Mouse (Mus musculus) naive thymus-derived CD4-positive, alpha-beta T cell, adult 2 months (primary cell): ENCODE results near the gene Umodl1.
A peak's percentile ranks its signal among the peaks of the same experiment; 100 is the strongest.

Experiments used
- DNase-seq: peaks from one replicate; pipeline ENCODE4 v3.0.0-alpha.2; 2011; ENCODE audit warnings: low read depth

Umodl1 gene

GRCm38 (mm10) chr17:30954340-30954739, at the start of gene Umodl1:
Gene Umodl1, plus strand, starts transcription at chr17:30954640.
- no peak for DNase-seq

DNA sequence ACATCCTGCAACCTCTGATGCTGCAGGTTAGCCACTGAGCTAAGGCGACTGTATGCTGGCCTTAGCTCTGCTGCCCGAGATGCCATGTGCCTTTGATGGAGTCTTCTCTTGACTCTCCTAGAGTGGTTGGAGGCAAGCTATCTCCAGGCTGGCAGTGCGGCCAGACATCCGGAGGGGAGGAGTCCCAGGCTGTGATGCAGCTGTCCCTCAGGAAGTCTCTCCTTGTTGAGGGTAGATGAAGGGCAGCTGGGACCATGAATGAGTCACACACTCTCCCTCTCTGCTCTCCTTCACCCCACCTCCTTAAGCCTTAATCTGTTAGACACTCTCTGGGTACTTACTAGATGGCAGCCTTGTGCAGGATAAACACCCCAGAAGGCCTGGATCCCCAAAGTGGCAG, 46.9 kb upstream of the Umodl1 start:
- no peak for DNase-seq

DNA sequence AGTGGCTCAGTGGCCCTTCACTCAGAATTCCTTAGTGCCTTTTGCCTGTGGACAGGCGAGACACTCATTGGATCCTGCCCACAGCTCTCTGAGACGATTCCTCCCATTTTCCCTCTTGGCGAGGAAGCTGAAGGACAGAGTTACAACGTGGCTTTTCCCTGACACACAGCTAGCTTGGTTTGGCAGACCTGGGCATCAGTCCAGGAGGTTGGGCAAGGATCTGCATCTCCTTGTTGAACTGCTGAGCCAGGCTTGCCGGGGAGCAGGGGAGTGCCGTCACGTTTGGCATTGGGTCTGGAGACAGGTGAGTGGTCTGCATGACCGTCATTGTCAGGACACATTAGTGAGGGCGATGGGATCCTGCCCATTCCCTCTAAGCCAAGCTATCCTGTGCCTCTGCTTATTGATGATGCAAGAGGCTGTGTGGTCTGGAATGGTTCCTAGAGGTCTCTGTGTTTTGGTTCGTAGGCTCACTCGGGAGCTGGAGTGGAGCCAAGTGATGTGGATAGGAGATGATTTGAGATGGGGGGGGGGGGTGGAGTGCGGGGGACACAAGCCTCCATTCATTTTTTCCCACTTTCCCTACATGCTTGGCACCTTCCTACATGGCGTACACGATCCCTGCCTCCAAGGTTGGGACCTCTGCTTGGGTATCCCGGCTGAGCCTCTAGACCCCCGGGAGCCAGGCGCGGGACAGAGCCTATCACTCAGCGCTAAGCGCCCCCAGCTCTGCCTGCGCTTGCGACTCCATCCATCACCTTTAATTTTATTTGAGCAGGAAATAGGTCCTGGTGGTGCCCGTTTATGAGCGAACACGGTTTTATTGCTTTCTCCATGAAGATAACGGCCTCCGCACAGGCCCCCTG, 43.3 kb upstream of the Umodl1 start:
- DNase-seq: no peak

GRCm38 (mm10) chr17:30911732-30912088, 42.7 kb upstream of the Umodl1 start:
- no peak for DNase-seq

- no peak for DNase-seq
Measured at GRCm38 (mm10) chr17:30912536-30912935, 41.9 kb upstream of the Umodl1 start.

DNA sequence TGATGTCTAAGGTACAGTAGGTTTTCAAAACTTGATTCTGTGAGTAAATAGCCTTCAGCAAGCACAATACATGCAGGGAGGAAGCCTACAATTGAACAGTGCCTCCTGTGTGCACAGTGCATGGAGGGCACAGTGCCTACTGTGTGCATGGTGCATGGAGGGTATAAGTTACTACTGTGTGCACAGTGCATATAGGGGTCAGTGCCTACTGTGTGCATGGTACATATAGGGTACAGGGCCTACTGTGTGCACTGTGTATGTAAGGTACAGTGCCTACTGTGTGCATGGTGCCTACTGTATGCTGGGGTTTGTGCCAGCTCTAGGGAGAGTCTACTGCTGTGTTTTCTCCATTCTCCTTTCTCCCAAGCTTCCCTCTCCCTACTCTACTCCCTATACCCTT, 40.2 kb upstream of the Umodl1 start:
- DNase-seq: no peak

- DNase-seq: no peak
Measured at GRCm38 (mm10) chr17:30923566-30923965, 30.9 kb upstream of the Umodl1 start.

DNA sequence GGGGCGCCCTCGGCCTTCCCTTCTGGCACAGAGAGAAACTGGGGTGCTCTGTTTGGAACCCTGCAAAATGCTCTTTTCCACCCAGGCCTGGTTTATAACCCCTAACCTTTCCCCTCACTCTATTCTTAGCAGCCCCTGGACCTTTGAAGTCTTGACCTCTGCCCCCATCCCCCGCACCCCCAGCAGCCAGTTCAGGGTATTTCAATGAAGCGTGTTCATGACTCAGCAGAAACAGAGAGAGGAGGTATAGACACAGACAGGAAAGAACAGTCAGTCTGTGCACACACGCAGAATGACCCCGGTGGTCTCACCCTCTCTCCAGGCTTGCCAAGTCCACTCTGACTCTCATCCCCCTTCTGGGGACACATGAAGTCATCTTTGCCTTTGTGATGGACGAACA, 23.6 kb upstream of the Umodl1 start:
- DNase-seq: no peak

DNA sequence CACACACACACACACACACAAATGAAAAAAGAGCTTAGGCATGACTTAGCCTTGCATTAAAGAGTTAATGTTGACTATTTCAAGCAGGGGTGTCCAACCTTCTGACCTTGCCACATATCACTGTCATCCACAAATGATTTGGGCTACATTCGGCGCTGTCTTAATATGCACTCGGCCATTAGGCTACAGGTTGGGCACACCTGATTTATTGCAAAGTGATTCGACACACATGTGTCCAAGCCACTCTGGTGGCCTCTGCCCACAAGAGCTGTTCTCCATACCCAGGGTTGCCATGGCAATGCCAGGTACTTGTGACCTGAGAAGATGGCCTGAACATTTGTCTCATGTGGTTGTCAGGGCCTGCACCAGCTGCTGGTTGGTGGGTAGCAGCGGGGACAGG, 21.6 kb upstream of the Umodl1 start:
- DNase-seq: no peak

- no peak for DNase-seq
Measured at GRCm38 (mm10) chr17:30935301-30935700, 19.1 kb upstream of the Umodl1 start.

- no peak for DNase-seq
Measured at GRCm38 (mm10) chr17:30938554-30938953, 15.9 kb upstream of the Umodl1 start.

- DNase-seq: no peak
Measured at GRCm38 (mm10) chr17:30948382-30948781, 6.1 kb upstream of the Umodl1 start.

DNA sequence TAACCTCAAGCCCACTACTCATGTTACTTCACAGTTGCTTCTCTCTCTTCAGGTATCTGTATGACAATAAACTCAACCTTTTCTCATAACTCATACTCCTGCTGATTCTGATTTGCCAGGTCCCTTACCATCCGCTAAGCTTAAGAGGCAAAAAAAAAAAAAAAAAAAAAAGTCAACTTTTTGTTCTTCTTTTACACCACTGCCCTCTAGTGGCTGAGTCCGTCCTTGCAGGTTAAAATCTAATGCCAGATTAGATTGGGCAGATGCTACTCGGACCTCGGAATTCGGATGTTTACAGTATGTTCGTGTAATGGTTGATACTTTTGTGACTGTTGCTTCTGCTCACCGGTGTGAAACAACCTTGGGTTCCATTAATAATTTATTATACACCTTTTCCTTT, 3.7 kb upstream of the Umodl1 start:
- DNase-seq: peak; percentile 78

- no peak for DNase-seq
Measured at GRCm38 (mm10) chr17:30951600-30951999, 2.8 kb upstream of the Umodl1 start.

DNA sequence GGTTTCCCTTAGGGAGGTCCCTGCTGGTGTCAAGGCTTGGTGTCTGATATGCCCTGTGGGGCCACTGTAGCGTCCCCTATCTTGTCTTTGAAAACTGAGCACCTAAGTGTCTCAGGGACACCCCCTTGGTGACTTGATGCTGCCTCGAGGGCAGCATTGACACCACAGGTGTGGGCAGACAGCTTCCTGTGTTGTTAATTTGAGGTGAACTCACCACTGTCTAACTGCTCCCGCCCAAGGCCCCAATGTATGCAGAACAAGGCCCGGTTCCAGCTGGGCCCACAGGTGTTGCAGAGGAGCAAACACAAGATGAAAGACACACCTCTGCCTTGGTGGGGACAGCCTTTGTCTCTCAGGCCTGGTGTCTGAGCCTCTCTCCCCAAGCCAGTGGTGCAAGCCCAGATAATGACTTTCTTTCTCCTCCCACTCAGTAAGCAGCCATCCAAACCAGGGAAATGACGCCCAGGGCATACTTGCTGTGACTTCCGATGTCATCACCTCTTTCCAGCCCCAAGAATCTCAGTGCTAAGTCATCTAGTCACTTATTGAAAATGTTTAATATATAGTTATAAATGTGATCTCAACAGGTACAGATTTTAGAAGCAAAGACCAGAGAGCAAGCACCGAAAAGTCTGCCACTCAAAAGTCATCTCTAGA, 7.6 kb downstream of the Umodl1 start:
- DNase-seq: peak; percentile 24

- DNase-seq: no peak
Measured at GRCm38 (mm10) chr17:30962880-30963279, 8.4 kb downstream of the Umodl1 start.

DNA sequence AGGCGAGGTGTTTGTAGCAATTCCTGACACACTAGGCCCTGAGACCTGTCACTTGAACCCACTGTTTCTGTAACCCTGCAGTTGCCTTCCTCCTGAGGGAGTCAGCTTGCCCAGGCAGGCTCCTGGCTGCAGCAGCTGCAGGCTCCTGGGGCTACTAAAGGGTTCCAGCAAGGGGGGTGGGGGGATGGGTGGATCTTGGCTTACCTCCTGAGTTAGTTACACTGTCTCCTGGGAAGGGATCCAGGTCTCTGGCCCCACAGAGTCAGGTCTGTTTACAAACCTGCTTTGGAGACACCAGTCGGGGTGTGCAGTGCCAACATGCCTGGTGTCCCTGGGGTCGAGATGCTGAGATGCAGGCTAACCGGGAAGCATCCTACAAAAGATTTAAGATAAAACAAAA, 15.5 kb downstream of the Umodl1 start:
- no peak for DNase-seq

DNA sequence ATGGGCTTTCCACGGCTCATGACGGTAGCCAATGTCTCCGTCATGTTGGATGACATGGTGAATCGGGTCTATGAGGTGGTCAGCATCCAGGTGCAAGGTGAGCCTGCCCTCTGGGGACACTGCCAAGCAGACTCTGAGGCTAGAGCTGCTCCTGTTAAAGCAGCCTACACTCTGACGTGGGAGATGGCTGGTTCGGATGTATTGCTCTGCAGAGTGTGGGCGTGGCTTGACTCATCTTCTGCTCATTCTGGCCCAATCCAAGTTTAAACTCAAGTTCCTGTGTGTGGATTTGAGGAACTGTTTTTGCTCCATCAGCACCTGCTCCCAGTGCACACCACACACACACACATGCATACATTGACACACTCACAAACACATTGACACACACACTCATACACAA, 17.4 kb downstream of the Umodl1 start:
- no peak for DNase-seq

DNA sequence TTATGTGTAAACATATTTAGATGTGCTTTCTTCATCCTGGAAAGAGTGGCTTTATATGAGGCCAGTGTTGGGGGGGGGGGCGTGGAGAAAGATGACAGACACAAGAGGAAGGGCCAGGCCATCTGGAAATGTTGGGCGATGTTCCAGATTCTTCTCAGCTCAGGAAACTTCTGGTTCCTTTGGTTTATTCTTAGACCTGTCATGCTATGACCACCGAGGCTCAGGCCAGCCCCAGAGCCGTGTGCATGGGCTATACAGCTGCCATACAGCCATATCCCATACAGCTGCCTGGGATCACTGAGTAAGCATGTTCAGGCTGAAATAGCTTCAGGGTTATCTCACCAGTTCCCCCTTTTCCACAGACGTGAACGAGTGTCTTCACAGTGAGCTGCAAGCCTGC, 18.9 kb downstream of the Umodl1 start:
- DNase-seq: no peak

GRCm38 (mm10) chr17:30977290-30977689, 22.9 kb downstream of the Umodl1 start:
- DNase-seq: no peak

- DNase-seq: no peak
Measured at GRCm38 (mm10) chr17:30978556-30978955, 24.1 kb downstream of the Umodl1 start.

- no peak for DNase-seq
Measured at GRCm38 (mm10) chr17:30983521-30983920, 29.1 kb downstream of the Umodl1 start.

DNA sequence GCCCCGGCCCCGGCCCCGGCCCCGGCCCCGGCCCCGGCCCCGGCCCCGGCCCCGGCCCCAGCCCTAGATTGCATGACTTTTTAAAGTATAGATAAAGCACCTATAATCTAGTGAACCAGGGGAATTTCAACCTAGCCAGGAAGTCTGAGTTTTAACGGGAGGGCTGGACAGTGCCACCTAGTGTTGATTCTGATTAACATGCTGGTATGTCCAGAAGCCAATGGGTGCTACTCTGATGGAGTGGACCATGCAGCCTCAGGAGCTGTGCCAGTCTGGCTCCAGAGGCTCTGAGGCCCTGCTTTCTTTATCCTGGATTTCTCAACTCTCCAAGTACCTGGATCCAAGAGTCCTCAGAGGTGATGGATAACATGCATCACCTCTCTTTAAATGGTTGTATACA, 35.8 kb downstream of the Umodl1 start:
- peak; percentile 50 for DNase-seq

DNA sequence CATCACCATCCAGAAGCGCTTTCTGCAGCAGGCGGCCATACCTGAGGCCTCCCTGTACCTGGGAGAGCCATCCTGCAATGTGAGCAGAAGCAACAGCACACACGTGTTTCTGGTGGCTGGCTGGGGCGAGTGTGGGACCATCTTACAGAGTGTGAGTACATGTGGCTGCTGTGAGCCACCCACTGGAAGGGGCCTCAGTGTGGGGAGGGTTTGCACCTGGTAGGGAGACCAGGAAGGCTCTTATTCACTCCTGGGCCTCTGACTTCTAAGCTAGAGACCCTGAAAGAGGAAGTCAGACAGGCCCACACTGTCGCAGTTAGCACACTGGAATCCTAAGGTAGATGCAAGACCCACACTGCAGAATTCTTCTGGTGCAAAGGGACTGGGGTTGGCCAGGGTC, 41.9 kb downstream of the Umodl1 start:
- no peak for DNase-seq
